Mouse (Mus musculus) CH12.LX (cell line): ENCODE data around the gene Psmb8.

Source experiments
- EP300 ChIP-seq: IDR thresholded peaks from 2 replicates; pipeline ENCODE4 v1.6.1; 2011; ENCODE audit warnings: low read length, improper control_type of control experiment
- GABPA ChIP-seq: IDR thresholded peaks from 2 replicates; pipeline ENCODE4 v1.6.1; 2012; ENCODE audit warnings: low read depth, low read length, improper control_type of control experiment, inconsistent platforms; ENCODE audit not compliant: insufficient replicate concordance
- MAZ ChIP-seq: IDR thresholded peaks from 2 replicates; pipeline ENCODE4 v1.6.1; 2012; ENCODE audit warnings: low read depth, mild to moderate bottlenecking, inconsistent platforms, low read length, improper control_type of control experiment, moderate library complexity
- POLR2A ChIP-seq: IDR thresholded peaks from 2 replicates; pipeline ENCODE4 v1.6.1; 2011; ENCODE audit warnings: low read depth, mild to moderate bottlenecking, improper control_type of control experiment, low read length

DNA sequence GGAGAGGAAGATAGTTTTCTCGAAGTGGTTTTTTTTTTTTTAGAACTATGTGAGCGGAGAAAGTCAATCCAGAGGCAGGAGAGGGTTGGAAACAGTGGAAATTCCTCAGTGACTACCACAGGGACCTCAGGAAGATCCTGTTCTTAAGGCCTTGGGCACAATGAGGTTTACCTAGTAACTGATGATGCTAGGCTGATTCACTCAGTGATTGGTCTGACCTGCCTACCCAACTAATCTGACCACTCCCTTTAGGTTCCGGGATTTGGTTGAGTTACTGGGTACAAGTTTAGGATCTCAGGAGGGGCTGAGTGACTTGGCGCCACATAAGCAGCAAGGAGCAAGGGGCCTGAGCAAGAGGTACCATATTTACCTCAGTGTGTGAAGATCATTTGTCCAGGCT lies 44.6 kb upstream of the Psmb8 start, which contains the start of gene H2-DMb1:
- TF ChIP-seq GABPA (no peak), MAZ (no peak), POLR2A (no peak), EP300 (no peak)
